Mouse (Mus musculus): ENCODE results near the gene Capza2.

Capza2 gene

DNA sequence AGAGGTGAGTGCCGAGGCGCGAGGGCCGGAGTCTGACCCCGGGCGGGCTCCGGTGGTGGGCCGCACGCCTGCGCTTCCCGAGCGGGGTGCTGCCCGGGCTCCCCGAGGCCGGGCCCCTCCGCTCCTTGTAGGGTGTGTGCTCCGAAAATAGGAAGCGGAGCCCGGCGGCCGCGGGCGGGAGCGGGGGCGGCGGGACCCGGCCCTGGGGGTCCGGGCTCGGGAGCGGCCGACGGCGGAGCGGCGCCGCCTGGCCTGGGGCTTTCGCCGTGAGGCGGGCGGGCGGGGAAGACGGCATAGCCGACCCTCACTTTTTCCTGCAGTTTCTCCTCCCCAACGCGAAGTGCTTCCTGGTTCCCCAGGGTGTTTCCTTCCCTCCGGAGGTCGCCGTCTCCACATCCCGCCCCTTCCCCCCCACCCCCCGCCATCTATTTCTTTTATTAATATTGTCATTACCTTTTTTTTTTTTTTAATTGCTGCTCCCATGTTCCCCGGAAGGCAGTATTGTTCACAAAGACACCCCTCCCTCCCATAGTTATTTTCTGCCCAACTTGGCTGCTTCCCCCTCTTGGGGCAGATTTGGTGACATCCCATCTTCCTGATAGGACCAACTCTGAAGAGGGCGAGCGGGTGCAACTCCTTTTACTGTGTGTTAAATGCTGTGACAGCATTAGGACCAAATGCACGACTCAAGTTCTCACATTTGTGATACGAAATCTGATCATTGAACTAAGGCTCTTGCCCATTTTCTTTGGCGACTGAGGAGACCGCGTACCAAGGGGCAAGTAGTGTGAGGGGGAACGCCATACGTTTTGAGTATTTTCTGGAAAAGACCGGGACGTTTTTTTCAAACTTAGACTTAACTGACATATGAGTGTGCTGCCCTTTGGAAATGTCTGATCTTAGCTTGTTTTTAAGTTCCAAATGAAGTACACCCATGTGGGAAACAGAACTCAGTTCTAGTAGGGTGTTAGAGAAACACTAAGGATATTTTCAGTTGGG lies 1.5 kb downstream of the Capza2 start:
- in situ Hi-C loops (cut with MboI, MseI): loop anchor here (10.0 to 25.0 kb wide), 2 partner anchors 1825 to 1923 kb away; no protein-coding TSS in a partner anchor

DNA sequence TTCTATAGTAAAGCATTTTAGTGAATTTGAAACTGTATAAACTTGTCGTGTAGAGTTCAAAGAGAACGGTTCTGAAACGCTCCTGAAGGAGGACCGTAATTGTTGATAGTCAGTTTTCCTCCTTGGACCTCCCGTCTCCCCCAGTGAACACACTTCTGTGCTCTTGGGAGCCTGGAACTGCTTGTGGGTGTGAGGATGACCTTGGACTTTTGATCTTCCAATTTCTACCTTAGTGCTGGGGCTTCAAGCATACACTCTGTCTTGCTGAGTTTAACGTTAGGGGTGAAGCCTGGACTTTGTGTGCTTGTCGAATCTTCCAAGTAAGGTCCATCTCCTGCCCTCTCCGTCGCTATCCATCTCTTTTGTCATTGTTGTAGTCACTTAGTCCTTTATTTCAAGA lies 4.0 kb downstream of the Capza2 start:
- in situ Hi-C loops (cut with MboI, MseI): loop anchor here in 1 of 2 experiments (25.0 kb wide), 1 partner anchor 1828 kb away; no protein-coding TSS in a partner anchor

- in situ Hi-C loops (cut with MboI, MseI): loop anchor here in 1 of 2 experiments (25.0 kb wide), 1 partner anchor 1830 kb away; no protein-coding TSS in a partner anchor
Observed at GRCm38 (mm10) chr6:17642739-17643138, 6.7 kb downstream of the Capza2 start.

DNA sequence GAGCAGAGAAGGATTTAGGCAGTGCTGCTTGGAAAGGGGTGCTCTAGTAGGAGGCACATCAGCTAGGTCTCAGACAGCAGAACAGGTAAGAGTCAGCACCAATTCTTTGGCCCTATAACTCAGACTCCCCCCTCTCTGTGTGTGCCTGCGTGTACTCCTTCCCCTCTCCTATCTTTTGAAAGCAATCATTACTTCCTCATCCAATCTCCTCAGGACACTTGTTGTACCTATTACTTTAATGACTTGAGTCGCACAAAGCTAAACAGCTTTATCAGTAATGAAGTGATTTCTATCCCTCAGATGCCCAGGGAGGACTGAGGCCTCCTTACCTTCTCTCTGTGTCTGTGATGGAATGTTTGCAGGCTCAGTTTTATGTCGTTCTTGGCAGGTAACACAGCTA lies 10.1 kb downstream of the Capza2 start:
- in situ Hi-C loops (cut with MboI, MseI): loop anchor here in 1 of 2 experiments (25.0 kb wide), 1 partner anchor 1834 kb away; no protein-coding TSS in a partner anchor

- in situ Hi-C loops (cut with MboI, MseI): loop anchor here in 1 of 2 experiments (10.0 kb wide), 1 partner anchor 547 kb away; no protein-coding TSS in a partner anchor
Observed at GRCm38 (mm10) chr6:17652132-17652531, 16.1 kb downstream of the Capza2 start.

- in situ Hi-C loops (cut with MboI, MseI): loop anchor here in 1 of 2 experiments (10.0 kb wide), 1 partner anchor 550 kb away; no protein-coding TSS in a partner anchor
Observed at GRCm38 (mm10) chr6:17655080-17655479, 19.0 kb downstream of the Capza2 start.

DNA sequence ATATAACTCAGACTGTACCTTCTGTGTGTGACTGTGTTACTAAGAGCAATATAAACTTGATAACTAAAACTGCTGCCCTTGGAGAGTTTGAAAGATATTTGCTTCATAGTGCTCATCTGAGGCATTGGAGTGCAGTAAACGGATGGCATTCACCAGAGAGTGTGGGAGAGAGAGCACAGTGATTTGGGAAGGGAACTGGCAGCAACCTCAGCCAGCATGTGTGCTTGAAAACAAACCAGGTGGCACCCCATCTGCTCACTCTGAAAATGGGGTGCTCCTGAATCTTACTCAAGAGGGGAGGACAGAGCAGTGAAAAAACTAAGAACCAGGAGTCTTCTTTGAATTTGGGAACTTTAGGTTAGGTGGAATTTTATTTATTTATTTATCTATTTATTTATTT lies 21.3 kb downstream of the Capza2 start:
- in situ Hi-C loops (cut with MboI, MseI): loop anchor here in 1 of 2 experiments (10.0 kb wide), 1 partner anchor 553 kb away; no protein-coding TSS in a partner anchor

DNA sequence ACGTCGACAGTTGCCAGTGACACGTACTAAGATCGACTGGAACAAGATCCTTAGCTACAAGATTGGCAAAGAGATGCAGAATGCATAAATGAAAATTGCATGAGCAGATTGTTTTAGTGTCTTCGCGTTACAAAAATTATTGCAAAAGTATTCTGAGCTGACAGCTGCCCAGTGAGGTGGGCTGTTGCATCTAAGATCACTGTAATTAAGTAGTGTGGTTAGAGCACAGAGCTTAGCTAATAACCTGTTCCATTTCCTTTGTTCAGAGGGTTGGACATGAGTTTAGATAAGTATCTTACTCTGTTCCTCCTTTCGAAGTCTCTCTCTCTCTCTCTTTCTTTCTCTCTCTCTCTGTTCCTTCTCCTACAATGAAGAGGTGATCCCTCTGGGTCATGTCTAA lies 29.3 kb downstream of the Capza2 start:
- in situ Hi-C loops (cut with MboI, MseI): no loop called here

DNA sequence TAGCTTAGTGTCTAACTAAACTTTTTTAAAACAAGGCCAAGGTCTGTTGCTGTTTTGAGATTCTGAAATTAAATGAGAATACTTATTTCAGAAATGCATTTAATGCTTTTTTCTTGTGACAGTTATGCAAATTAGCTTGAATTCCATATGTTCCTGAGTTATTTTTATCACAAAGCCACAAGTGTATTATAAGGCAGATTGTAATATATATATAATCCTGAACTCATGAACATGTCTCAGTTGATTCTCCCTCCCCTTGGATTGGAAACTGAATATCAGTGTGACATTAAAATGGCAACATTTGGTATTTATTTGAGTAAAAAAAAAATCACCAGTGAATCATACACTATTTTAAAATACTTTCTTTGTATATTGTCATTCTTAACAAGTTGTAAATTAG lies 30.0 kb downstream of the Capza2 start:
- in situ Hi-C loops (cut with MboI, MseI): no loop called here

DNA sequence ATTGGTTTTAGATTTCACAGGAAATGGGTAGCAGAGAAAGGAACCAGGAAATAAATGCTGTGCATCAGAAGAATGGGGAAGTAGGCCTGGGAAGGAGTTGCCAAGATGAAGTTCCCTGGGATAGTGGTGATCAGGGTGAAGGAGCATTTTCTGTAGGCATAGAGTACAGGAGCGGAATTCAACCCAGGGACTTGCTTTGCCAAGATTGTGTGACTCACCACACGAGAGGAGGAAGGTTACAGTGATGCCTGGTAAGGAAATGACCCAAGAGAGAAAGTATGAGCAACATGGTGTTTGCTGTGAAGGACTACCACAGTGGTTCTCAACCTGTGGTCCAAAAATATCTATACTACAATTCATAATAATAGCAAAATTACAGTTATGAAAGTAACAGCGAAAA lies 31.8 kb downstream of the Capza2 start:
- in situ Hi-C loops (cut with MboI, MseI): no loop called here

- in situ Hi-C loops (cut with MboI, MseI): no loop called here
Observed at GRCm38 (mm10) chr6:17668334-17668733, 32.3 kb downstream of the Capza2 start.

DNA sequence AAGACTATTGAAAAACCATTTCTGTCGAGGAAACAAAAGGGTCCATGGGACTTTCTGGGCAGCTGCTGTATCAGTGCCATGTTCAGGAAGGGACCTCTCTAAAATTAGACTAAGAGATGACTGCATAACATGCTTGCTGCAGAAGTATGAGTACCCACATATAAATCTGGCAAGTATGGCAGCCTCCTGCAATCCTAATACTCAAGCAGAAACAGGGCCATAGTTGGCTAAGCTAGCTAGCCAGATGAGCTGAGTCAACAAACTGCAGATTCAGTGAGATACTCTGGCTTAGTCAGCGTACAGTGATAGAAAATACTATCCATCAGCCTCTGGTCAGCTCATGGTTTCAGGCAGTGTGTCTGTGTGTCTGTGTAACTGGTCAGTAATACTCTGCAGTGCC lies 33.8 kb downstream of the Capza2 start:
- in situ Hi-C loops (cut with MboI, MseI): no loop called here

GRCm38 (mm10) chr6:17675019-17675756 lies 39.2 kb downstream of the Capza2 start:
- in situ Hi-C loops (cut with MboI, MseI): loop anchor here (5.0 kb wide), 3 partner anchors 47 to 167 kb away; no protein-coding TSS in a partner anchor

GRCm38 (mm10) chr6:17677008-17677407 lies 41.0 kb downstream of the Capza2 start:
- in situ Hi-C loops (cut with MboI, MseI): loop anchor here (5.0 kb wide), 3 partner anchors 45 to 165 kb away; no protein-coding TSS in a partner anchor

DNA sequence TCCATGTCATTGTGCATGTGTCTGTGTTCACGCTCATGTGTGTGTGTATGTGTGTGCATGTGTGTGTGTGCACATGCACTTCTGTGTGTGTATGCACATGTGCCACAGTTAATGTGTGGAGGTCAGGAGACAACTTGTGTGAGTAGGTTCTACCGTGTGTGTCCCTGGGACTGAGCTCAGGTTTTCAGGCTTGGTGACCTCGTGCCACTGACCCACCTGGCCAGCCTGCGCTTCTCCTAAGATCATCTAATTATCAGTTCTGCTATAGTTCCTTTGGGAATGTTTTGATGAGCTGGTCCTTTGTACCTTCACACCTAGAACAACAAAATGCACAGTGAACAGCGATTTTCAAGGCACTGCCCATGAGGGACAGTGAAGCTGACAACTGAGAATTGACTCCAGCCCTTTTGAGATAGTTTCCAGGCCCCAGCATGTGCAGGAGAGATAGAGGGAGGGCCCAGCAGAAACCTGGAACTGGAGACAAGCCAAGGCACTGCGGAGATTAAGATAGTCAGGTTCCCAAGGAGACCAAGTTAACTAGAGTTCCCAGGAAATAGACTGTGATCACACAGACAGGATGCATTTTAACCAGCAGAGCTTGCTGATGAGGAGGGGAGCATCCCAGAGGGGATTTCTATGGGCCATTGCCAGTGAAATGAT lies 44.4 kb downstream of the Capza2 start:
- in situ Hi-C loops (cut with MboI, MseI): no loop called here

DNA sequence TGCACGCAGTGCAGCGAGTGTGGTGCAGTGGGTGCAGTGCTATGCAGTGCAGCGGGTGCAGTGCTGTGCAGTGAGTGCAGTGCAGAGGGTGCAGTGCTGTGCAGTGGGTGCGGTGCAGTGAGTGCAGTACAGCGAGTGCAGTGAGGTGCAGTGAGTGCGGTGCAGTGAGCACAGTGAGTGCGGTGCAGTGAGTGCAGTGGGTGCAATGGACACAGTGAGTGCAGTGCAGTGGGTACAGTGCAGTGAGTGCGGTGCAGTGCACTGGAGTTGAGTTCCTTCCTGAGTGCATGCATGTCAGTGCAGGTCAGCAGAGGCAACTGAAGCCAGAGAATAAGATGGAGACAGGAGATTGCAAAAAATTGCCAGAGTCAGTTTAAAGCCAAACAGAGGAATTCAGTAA lies 45.8 kb downstream of the Capza2 start:
- in situ Hi-C loops (cut with MboI, MseI): no loop called here

DNA sequence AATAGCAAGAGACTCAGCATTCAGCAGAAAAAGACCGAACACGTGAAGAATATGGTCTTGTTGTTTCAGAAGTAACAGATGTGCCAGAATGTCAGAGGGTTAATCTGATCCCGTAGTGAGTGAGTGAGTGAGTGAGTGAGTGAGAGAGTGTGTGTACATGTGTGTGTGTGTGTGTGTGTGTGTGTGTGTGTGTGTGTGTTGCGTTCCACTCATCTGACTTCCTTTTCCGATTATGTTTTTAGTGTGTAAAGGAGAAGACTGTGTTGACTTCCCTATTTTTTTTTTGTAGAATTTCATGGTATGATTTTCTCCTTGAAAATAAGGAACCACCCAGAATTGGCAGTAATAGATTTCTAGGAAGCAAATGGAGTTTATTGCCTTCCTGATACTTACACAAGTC lies 52.6 kb downstream of the Capza2 start:
- in situ Hi-C loops (cut with MboI, MseI): no loop called here

DNA sequence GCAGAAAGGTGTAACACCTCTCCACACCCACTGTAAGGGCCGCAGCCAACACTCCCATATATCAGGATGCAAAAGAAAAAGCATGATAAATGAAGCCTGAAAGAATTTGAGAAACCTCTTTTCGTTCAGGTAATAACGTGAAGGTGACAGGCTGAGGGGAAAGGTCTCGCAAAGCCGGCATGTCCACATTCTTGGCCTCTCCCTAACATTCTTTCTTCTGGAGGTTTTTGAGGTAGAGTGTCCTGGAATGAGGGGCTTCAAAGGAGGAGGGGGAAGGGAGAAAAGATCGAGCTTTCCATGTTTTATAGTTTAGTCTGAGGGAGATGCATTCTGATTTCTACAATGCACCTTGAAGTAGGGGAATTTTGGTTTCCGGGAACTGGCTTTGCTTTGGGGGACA lies 56.6 kb downstream of the Capza2 start, which contains the start of gene St7:
TSS of gene St7 (plus strand) at position 287 of the 400 bp plus-strand sequence.
- in situ Hi-C loops (cut with MboI, MseI): no loop called here

DNA sequence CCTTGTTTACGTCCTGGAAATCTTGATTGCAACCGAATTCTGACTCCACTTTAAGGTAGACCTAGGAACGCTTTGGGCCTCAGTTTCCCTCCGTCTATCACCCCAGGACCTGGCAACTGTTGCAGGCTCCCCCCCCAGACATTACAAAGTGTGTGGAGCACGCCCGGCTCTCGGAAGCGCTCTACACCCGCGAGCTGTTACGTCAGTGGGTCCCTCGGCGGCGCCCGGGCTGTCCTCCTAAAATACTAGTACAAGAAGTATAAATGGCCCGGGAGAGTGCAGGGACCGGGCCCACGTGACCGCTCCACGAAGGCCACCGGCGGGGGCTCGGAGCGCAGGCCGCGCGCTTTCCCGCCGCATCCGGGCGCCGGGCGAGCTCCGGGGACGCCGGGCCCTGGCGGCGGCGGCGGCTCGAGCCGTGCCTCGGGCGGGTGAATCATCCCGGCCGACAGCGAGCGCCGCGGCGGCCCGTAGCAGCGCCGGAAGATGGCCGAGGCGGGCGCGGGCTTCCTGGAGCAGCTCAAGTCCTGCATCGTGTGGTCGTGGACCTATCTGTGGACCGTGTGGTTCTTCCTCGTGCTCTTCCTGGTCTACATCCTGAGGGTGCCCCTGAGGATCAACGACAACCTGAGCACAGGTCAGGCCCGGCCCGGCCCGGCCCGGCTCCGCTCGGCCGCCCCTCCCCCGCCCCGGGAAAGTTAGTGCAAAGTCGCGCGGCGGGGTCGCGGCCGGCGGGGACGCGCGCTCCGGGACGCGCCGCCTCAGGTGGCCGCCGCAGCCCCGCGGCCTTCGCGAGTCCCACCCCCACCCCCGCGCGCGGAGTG lies 57.9 kb downstream of the Capza2 start:
- in situ Hi-C loops (cut with MboI, MseI): no loop called here

DNA sequence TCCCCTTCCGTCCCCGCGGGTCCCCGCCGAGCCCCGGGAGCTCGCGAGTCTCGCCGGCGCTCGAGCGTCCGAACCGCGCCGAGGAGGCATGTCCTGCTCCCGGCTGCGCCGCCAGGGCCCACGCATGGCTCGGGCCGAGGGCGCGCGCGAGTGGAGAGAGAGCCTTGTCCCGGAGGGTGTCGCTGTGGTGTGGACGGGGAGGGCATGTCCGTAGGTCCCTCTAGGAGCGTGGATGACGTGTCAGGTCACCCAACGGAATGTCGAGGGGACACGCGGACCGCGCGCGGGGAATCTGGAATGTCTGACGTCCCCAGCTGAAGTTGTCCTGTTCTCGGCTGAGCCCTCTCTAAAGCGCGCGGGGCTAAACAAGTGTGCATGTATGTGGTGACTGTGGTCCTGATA lies 58.5 kb downstream of the Capza2 start:
- in situ Hi-C loops (cut with MboI, MseI): no loop called here
